In genomic region chr16:32042367-32042766, GRCm38 (mm10) we compare ENCODE assay signal across 17 mouse cellular contexts. TPM values are rescaled to one million over a fixed set of nuclear protein-coding genes. Genes with fewer than 3 reads are reported as not detected.
DNase-seq lines count a peak whose midpoint lies in the region; ATAC-seq and TF ChIP-seq lines count a peak whose summit lies in the region.
"Had no signal": no experiment of that assay in that cellular context is flagged by ENCODE, and none has a peak within 500 bp of the region (broad histone marks: within the 10 kb centered on the region; RNA-seq: fewer than 3 reads in every experiment).

No protein-coding gene starts in this region.

- no peak for DNase-seq in heart, adult 2 months
- DNase-seq in heart, postnatal 25 days (ENCODE audit: low spot score), result no peak
- DNase-seq in lung, embryonic 14.5 days, result no peak
- no peak for DNase-seq in lung, postnatal 25 days (ENCODE audit: low spot score)
- no peak for DNase-seq in Patski (ENCODE audit: low read depth, low spot score)
- DNase-seq in stomach, postnatal 0 days (ENCODE audit: low spot score), result no peak
- DNase-seq in left cerebral cortex, adult 11 months (ENCODE audit: low spot score), result no peak
- DNase-seq: adrenal gland, postnatal 25 days; cerebellum, postnatal 25 days; kidney, adult 18-20 months; liver, embryonic 13.5 days; midbrain, embryonic 14.5 days had no signal

- POLR2A ChIA-PET in Patski (lab: Charles Lee), result no interaction called here

- TF ChIP-seq EP300 in heart, adult 2 months (IDR thresholded peaks at IDR 0.05; ENCODE audit: insufficient read depth, low read depth, low read length), result no peak
- TF ChIP-seq EP300 in stomach, postnatal 0 days (optimal IDR thresholded peaks at IDR 0.05), result no peak

- no peak for TF ChIP-seq POLR2A in heart, adult 2 months (IDR thresholded peaks at IDR 0.05; ENCODE audit: insufficient read depth, low read depth, low read length)

- intact Hi-C loops in heart, adult 2 months (cut with DNase I), result loop anchor here (5.0 to 10.0 kb wide), 2 partner anchors 35 to 162 kb away; partner anchors contain the start of gene Pak2
- intact Hi-C loops in heart, postnatal 25 days (cut with DNase I), result loop anchor here (5.0 kb wide), 1 partner anchor 35 kb away; the partner anchor contains the start of gene Pak2

- H3K4me3 ChIP-seq in heart, adult 2 months, result no peak overlapping the region
- H3K4me3 ChIP-seq in lung, embryonic 14.5 days (ENCODE audit: low read depth, low read length), result no peak overlapping the region
- no peak overlapping the region for H3K4me3 ChIP-seq in stomach, postnatal 0 days (ENCODE audit: low read depth, low read length)
- H3K4me3 ChIP-seq: forebrain, embryonic 15.5 days; heart, embryonic 15.5 days; hindbrain, embryonic 13.5 days; liver, embryonic 13.5 days; neural tube, embryonic 12.5 days had no signal

- ATAC-seq in lung, embryonic 14.5 days (ENCODE audit: insufficient read depth), result no peak
- no peak for ATAC-seq in Patski
- no peak for ATAC-seq in stomach, postnatal 0 days (ENCODE audit: low FRiP score, low TSS enrichment)
- ATAC-seq: forebrain, embryonic 15.5 days had no signal

- no peaks in the 10 kb centered on the region for H3K79me2 ChIP-seq in heart, adult 2 months (replicated peaks; ENCODE audit: control insufficient read depth, insufficient read depth, low read length)

- no peaks in the 10 kb centered on the region; the same call in 1 of the 2 replicates for H3K36me3 ChIP-seq in heart, adult 2 months (ENCODE audit: control insufficient read depth, insufficient read depth, low read length)
- peaks cover 78% of the 10 kb centered on the region for H3K36me3 ChIP-seq in lung, embryonic 14.5 days (ENCODE audit: insufficient read depth)
- peaks cover 31% of the 10 kb centered on the region for H3K36me3 ChIP-seq in stomach, postnatal 0 days (ENCODE audit: control insufficient read depth, insufficient read depth, low read length)

- H3K9ac ChIP-seq in heart, adult 2 months (ENCODE audit: low read depth, low read length), result no peak overlapping the region
- H3K9ac ChIP-seq in lung, embryonic 14.5 days, result no peak overlapping the region
- no peak overlapping the region for H3K9ac ChIP-seq in stomach, postnatal 0 days (ENCODE audit: low read length)
- H3K9ac ChIP-seq: forebrain, embryonic 15.5 days; heart, embryonic 15.5 days; hindbrain, embryonic 13.5 days; liver, embryonic 13.5 days; neural tube, embryonic 12.5 days had no signal

- no peak overlapping the region for H3K4me2 ChIP-seq in lung, embryonic 14.5 days
- no peak overlapping the region for H3K4me2 ChIP-seq in stomach, postnatal 0 days (replicated peaks; ENCODE audit: low read depth)
- H3K4me2 ChIP-seq: forebrain, embryonic 15.5 days; heart, embryonic 15.5 days; hindbrain, embryonic 13.5 days; liver, embryonic 13.5 days; neural tube, embryonic 12.5 days had no signal

- no peak overlapping the region for H3K27ac ChIP-seq in heart, adult 2 months
- no peak overlapping the region for H3K27ac ChIP-seq in lung, embryonic 14.5 days (ENCODE audit: low read depth)
- no peak overlapping the region for H3K27ac ChIP-seq in stomach, postnatal 0 days (replicated peaks)
- H3K27ac ChIP-seq: forebrain, embryonic 15.5 days; heart, embryonic 15.5 days; hindbrain, embryonic 13.5 days; liver, embryonic 13.5 days; macrophage; neural tube, embryonic 12.5 days had no signal

- no peaks in the 10 kb centered on the region for H3K9me3 ChIP-seq in lung, embryonic 14.5 days (ENCODE audit: low read depth, low read length)
- no peaks in the 10 kb centered on the region for H3K9me3 ChIP-seq in stomach, postnatal 0 days (ENCODE audit: control insufficient read depth, low read length)
- H3K9me3 ChIP-seq: forebrain, embryonic 15.5 days; heart, embryonic 15.5 days; hindbrain, embryonic 13.5 days; liver, embryonic 13.5 days; neural tube, embryonic 12.5 days had no signal

- 85% methylated on average over 4 of the region's 4 CpGs for WGBS in heart, adult 2 months
- WGBS in lung, embryonic 14.5 days, result 87% methylated on average over 4 of the region's 4 CpGs
- WGBS in stomach, postnatal 0 days, result 85% methylated on average over 4 of the region's 4 CpGs

- H3K27me3 ChIP-seq in heart, adult 2 months (ENCODE audit: control insufficient read depth, insufficient read depth, low read length), result no peaks in the 10 kb centered on the region
- no peaks in the 10 kb centered on the region for H3K27me3 ChIP-seq in lung, embryonic 14.5 days (ENCODE audit: insufficient read depth, low read length)
- no peaks in the 10 kb centered on the region for H3K27me3 ChIP-seq in Patski
- H3K27me3 ChIP-seq in stomach, postnatal 0 days (ENCODE audit: control insufficient read depth, insufficient read depth, low read length), result no peaks in the 10 kb centered on the region
- H3K27me3 ChIP-seq: forebrain, embryonic 15.5 days; heart, embryonic 15.5 days; hindbrain, embryonic 13.5 days; liver, embryonic 13.5 days; neural tube, embryonic 12.5 days had no signal

- no peaks in the 10 kb centered on the region for H3K4me1 ChIP-seq in heart, adult 2 months (ENCODE audit: control insufficient read depth, insufficient read depth, low read length)
- H3K4me1 ChIP-seq in lung, embryonic 14.5 days (ENCODE audit: insufficient read depth), result no peaks in the 10 kb centered on the region
- H3K4me1 ChIP-seq in stomach, postnatal 0 days (replicated peaks; ENCODE audit: control insufficient read depth, insufficient read depth), result no peaks in the 10 kb centered on the region
- H3K4me1 ChIP-seq: forebrain, embryonic 15.5 days; heart, embryonic 15.5 days; hindbrain, embryonic 13.5 days; liver, embryonic 13.5 days; neural tube, embryonic 12.5 days had no signal

- in situ Hi-C loops in Patski (cut with MboI; ENCODE audit: low pct_unique_long_range_greater_than_20kb), result no loop called here

- CTCF ChIA-PET in Patski (lab: Charles Lee), result no interaction called here

- TF ChIP-seq CTCF in heart, adult 2 months (IDR thresholded peaks at IDR 0.05), result peak; percentile 62
- TF ChIP-seq CTCF in lung, embryonic 14.5 days (IDR thresholded peaks at IDR 0.05; ENCODE audit: low read depth), result peak; percentile 47
- peak; percentile 61 for TF ChIP-seq CTCF in Patski (IDR thresholded peaks at IDR 0.05)
- peak; percentile 57 for TF ChIP-seq CTCF in stomach, postnatal 0 days (IDR thresholded peaks at IDR 0.05; ENCODE audit: low read depth)

RNA-seq across cellular contexts. Expression of gene Pak2, which starts 36.8 kb away (rescaled TPM):
- total RNA-seq in heart, adult 2 months (2021), result 10 to 100 TPM; 26.3 to 27.3 TPM
- 9.6 and 15.3 TPM in 2 replicates for polyA plus RNA-seq in heart, adult 2 months (2012; rRNA removed)
- 10 to 100 TPM; 24.7 to 27.7 TPM for total RNA-seq in heart, postnatal 25 days (2021)
- polyA plus RNA-seq in lung, embryonic 14.5 days (2014; fragmentation: Nextera tagmentation; extraction: Ambion mirVana), result 38.2 and 39.8 TPM in 2 replicates
- polyA plus RNA-seq in Patski (2021), result 55.7 TPM
- polyA plus RNA-seq in stomach, postnatal 0 days (2015; fragmentation: Nextera tagmentation; extraction: Ambion mirVana), result 22.2 and 23.6 TPM in 2 replicates

RNA-seq across cellular contexts. Expression of gene Senp5, which starts 39.3 kb away (rescaled TPM):
- 10 to 100 TPM; 10.5 to 12.8 TPM for total RNA-seq in heart, adult 2 months (2021)
- 3.5 and 6.8 TPM in 2 replicates for polyA plus RNA-seq in heart, adult 2 months (2012; rRNA removed)
- total RNA-seq in heart, postnatal 25 days (2021), result 10 to 100 TPM; 11.9 to 13.3 TPM
- 10.5 and 10.9 TPM in 2 replicates for polyA plus RNA-seq in lung, embryonic 14.5 days (2014; fragmentation: Nextera tagmentation; extraction: Ambion mirVana)
- polyA plus RNA-seq in Patski (2021), result 41.3 TPM
- 5.4 and 5.7 TPM in 2 replicates for polyA plus RNA-seq in stomach, postnatal 0 days (2015; fragmentation: Nextera tagmentation; extraction: Ambion mirVana)

RNA-seq across cellular contexts. Expression of gene Pigx, which starts 57.2 kb away (rescaled TPM):
- total RNA-seq in heart, adult 2 months (2021), result 10 to 100 TPM; 21.0 to 21.2 TPM
- 12.4 and 23.2 TPM in 2 replicates for polyA plus RNA-seq in heart, adult 2 months (2012; rRNA removed)
- total RNA-seq in heart, postnatal 25 days (2021), result 10 to 100 TPM; 19.2 to 21.9 TPM
- 105 and 111 TPM in 2 replicates for polyA plus RNA-seq in lung, embryonic 14.5 days (2014; fragmentation: Nextera tagmentation; extraction: Ambion mirVana)
- 61.5 TPM for polyA plus RNA-seq in Patski (2021)
- 69.8 and 71.8 TPM in 2 replicates for polyA plus RNA-seq in stomach, postnatal 0 days (2015; fragmentation: Nextera tagmentation; extraction: Ambion mirVana)

RNA-seq across cellular contexts. Expression of gene Cep19, which starts 57.2 kb away (rescaled TPM):
- total RNA-seq in heart, adult 2 months (2021), result 1 to 10 TPM; 8.6 to 9.8 TPM
- 8.8 and 9.7 TPM in 2 replicates for polyA plus RNA-seq in heart, adult 2 months (2012; rRNA removed)
- total RNA-seq in heart, postnatal 25 days (2021), result 10 to 100 TPM in 1 of 2 experiments, 1 to 10 TPM in 1; 8.9 to 10.9 TPM
- polyA plus RNA-seq in lung, embryonic 14.5 days (2014; fragmentation: Nextera tagmentation; extraction: Ambion mirVana), result 29.0 and 33.9 TPM in 2 replicates
- 39.5 TPM for polyA plus RNA-seq in Patski (2021)
- 19.0 and 19.1 TPM in 2 replicates for polyA plus RNA-seq in stomach, postnatal 0 days (2015; fragmentation: Nextera tagmentation; extraction: Ambion mirVana)
